Mouse (Mus musculus) olfactory bulb, adult 2 months (tissue): ENCODE measurements around the gene Gabbr2.

ENCODE experiments used
- CTCF ChIP-seq: fragments of 200-500 bp; IDR thresholded peaks from 2 replicates; pipeline ENCODE4 v1.5.1; 2012; ENCODE audit warnings: low read depth, mild to moderate bottlenecking, low read length, moderate library complexity; ENCODE audit not compliant: insufficient read depth
- POLR2A ChIP-seq: fragments of 200-500 bp; IDR thresholded peaks from 2 replicates; pipeline ENCODE4 v1.6.1; 2012; ENCODE audit warnings: mild to moderate bottlenecking, low read depth, low read length, moderate library complexity; ENCODE audit not compliant: insufficient read depth

DNA sequence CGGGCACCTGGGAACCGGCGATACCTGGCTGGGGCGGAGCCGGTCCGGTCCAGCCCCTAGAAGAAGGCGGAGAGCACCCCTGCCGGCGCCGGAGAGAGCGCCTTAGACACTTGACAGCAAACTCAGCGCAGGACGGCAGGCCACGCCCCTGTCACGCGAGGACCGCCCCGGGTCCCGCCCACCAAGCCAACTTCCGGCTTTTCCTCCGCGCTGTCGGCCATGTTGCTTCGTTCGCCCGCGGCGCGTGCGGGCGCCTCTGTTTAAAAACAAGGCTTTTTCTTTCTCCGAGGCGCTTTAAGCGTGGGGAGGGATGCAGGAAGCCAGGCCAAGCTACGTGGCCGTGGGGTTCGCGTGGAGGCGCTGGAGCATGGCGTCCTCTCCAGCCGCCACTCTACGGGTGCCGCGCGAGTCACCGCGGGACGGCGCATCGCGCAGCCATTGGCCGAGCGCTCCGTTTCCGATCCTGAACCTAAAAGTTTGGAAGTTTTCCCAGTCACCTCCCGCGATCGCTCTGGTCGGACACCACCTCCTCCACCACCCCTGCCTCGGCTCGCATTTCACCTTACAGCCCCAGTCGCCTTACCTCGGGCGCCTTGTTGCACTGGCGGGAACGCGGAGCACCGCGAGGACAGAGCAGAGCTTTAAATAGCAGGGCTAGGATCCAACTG is 341.5 kb downstream of the Gabbr2 start, which contains the start of gene Tbc1d2:
- no peak for TF ChIP-seq CTCF
- TF ChIP-seq POLR2A = 0 out of 2 replicates have a peak, but pooled peaks have one; percentile 20
